Mouse (Mus musculus) CH12.LX (cell line): ENCODE results near the gene Dclk1. TPM values are rescaled to one million over a fixed set of nuclear protein-coding genes. Genes with fewer than 3 reads are reported as not detected.

Source experiments
- DNase-seq: peaks from one replicate; pipeline ENCODE4 v3.0.0-alpha.2; 2013; ENCODE audit errors: extremely low read depth
- H3K27ac ChIP-seq: 2 replicates; pipeline ENCODE4 v1.5.1; 2012; ENCODE audit warnings: low read depth, mild to moderate bottlenecking, control low read depth, moderate library complexity; ENCODE audit not compliant: insufficient read depth
- H3K27me3 ChIP-seq: replicated peaks from 2 replicates; pipeline ENCODE3; 2012; ENCODE audit warnings: inconsistent platforms
- H3K36me3 ChIP-seq, 2 experiments: replicated peaks in 1 of 2; 2 replicates each; pipeline versions ENCODE3 to v1.6.1; 2012; ENCODE audit warnings: inconsistent platforms in 1 of 2, low read length in 1 of 2, mild to moderate bottlenecking in 1 of 2, mixed read lengths in 1 of 2, moderate library complexity in 1 of 2; ENCODE audit not compliant: control insufficient read depth in 1 of 2, insufficient read depth in 1 of 2
- H3K4me1 ChIP-seq, 2 experiments: 2 replicates each; pipeline ENCODE4 v1.6.1; 2012; ENCODE audit warnings: inconsistent platforms in 1 of 2, moderate library complexity in 1 of 2; ENCODE audit not compliant: insufficient read depth in 2 of 2, control insufficient read depth in 1 of 2
- H3K4me2 ChIP-seq: 2 replicates; pipeline ENCODE4 v1.6.1; 2012; ENCODE audit warnings: low read depth, mild to moderate bottlenecking, control low read depth; ENCODE audit not compliant: poor library complexity, insufficient read depth, severe bottlenecking
- H3K4me3 ChIP-seq, 3 experiments: fragments of 150-350 bp in 1 of 3; sonication (generic) in 1 of 3; replicated peaks in 1 of 3; 2 replicates each; pipeline versions ENCODE3 to v1.5.1; 2011 to 2012; ENCODE audit warnings: low read depth in 2 of 3, low read length in 2 of 3, mild to moderate bottlenecking in 2 of 3, moderate library complexity in 2 of 3, control low read depth in 1 of 3, improper control_type of control experiment in 1 of 3, inconsistent platforms in 1 of 3, mixed read lengths in 1 of 3; ENCODE audit not compliant: poor library complexity in 1 of 3
- H3K79me2 ChIP-seq: replicated peaks from 2 replicates; pipeline ENCODE4 v1.6.1; 2012; ENCODE audit warnings: mild to moderate bottlenecking, moderate library complexity; ENCODE audit not compliant: control insufficient read depth, poor library complexity, insufficient read depth, severe bottlenecking; ENCODE audit errors: extremely low read depth
- H3K9ac ChIP-seq: 2 replicates; pipeline ENCODE4 v1.6.1; 2012; ENCODE audit warnings: low read depth, mild to moderate bottlenecking, control low read depth, moderate library complexity; ENCODE audit not compliant: insufficient read depth
- H3K9me3 ChIP-seq: replicated peaks from 2 replicates; pipeline ENCODE3; 2012; ENCODE audit warnings: low read length, inconsistent platforms, mixed read lengths
- BHLHE40 ChIP-seq: IDR thresholded peaks from 2 replicates; pipeline ENCODE4 v1.6.1; 2011; ENCODE audit warnings: mild to moderate bottlenecking, low read depth, low read length, improper control_type of control experiment
- CHD1 ChIP-seq: IDR thresholded peaks from 2 replicates; pipeline ENCODE4 v1.6.1; 2012; ENCODE audit warnings: low read depth, low read length, improper control_type of control experiment, inconsistent platforms
- E2F4 ChIP-seq: IDR thresholded peaks from 2 replicates; pipeline ENCODE4 v1.6.1; 2011; ENCODE audit warnings: low read depth, low read length, improper control_type of control experiment; ENCODE audit not compliant: insufficient replicate concordance
- EP300 ChIP-seq: IDR thresholded peaks from 2 replicates; pipeline ENCODE4 v1.6.1; 2011; ENCODE audit warnings: low read length, improper control_type of control experiment
- ETS1 ChIP-seq: conservative IDR thresholded peaks from 2 replicates; pipeline ENCODE4 v1.6.1; 2012; ENCODE audit warnings: low read depth, mild to moderate bottlenecking, inconsistent platforms, low read length, improper control_type of control experiment, moderate library complexity
- GABPA ChIP-seq: IDR thresholded peaks from 2 replicates; pipeline ENCODE4 v1.6.1; 2012; ENCODE audit warnings: low read depth, low read length, improper control_type of control experiment, inconsistent platforms; ENCODE audit not compliant: insufficient replicate concordance
- HCFC1 ChIP-seq: IDR thresholded peaks from 2 replicates; pipeline ENCODE4 v1.6.1; 2012; ENCODE audit warnings: low read depth, mild to moderate bottlenecking, inconsistent platforms, low read length, improper control_type of control experiment
- IRF4 ChIP-seq: IDR thresholded peaks from 2 replicates; pipeline ENCODE4 v1.6.1; 2014; ENCODE audit warnings: low read depth, mild to moderate bottlenecking, inconsistent platforms, low read length, improper control_type of control experiment
- JUN ChIP-seq: IDR thresholded peaks from 2 replicates; pipeline ENCODE4 v1.6.1; 2011; ENCODE audit warnings: low read depth, mild to moderate bottlenecking, low read length, improper control_type of control experiment, moderate library complexity; ENCODE audit not compliant: insufficient read depth
- JUND ChIP-seq: conservative IDR thresholded peaks from 2 replicates; pipeline ENCODE4 v1.6.1; 2011; ENCODE audit warnings: low read depth, low read length, improper control_type of control experiment
- KAT2A ChIP-seq: IDR thresholded peaks from 2 replicates; pipeline ENCODE4 v1.6.1; 2012; ENCODE audit warnings: low read length, improper control_type of control experiment, inconsistent platforms; ENCODE audit not compliant: insufficient replicate concordance
- MAX ChIP-seq: IDR thresholded peaks from 2 replicates; pipeline ENCODE4 v1.6.1; 2011; ENCODE audit warnings: low read length, improper control_type of control experiment
- MAZ ChIP-seq: IDR thresholded peaks from 2 replicates; pipeline ENCODE4 v1.6.1; 2012; ENCODE audit warnings: low read depth, mild to moderate bottlenecking, inconsistent platforms, low read length, improper control_type of control experiment, moderate library complexity
- MEF2A ChIP-seq: IDR thresholded peaks from 2 replicates; pipeline ENCODE4 v1.6.1; 2014; ENCODE audit warnings: low read depth, mild to moderate bottlenecking, inconsistent platforms, low read length, improper control_type of control experiment, borderline replicate concordance
- MXI1 ChIP-seq: IDR thresholded peaks from 2 replicates; pipeline ENCODE4 v1.6.1; 2011; ENCODE audit warnings: mild to moderate bottlenecking, low read depth, low read length, improper control_type of control experiment
- NRF1 ChIP-seq: IDR thresholded peaks from 2 replicates; pipeline ENCODE4 v1.6.1; 2014; ENCODE audit warnings: low read depth, mild to moderate bottlenecking, inconsistent platforms, low read length, improper control_type of control experiment, moderate library complexity
- PAX5 ChIP-seq: IDR thresholded peaks from 2 replicates; pipeline ENCODE4 v1.6.1; 2012; ENCODE audit warnings: low read length, inconsistent platforms, mixed read lengths
- POLR2A ChIP-seq: IDR thresholded peaks from 2 replicates; pipeline ENCODE4 v1.6.1; 2011; ENCODE audit warnings: low read depth, mild to moderate bottlenecking, improper control_type of control experiment, low read length
- POLR2AphosphoS2 ChIP-seq: IDR thresholded peaks from 2 replicates; pipeline ENCODE4 v1.6.1; 2011; ENCODE audit warnings: low read depth, low read length, improper control_type of control experiment
- RAD21 ChIP-seq: IDR thresholded peaks from 2 replicates; pipeline ENCODE4 v1.6.1; 2011; ENCODE audit warnings: low read depth, mild to moderate bottlenecking, low read length, improper control_type of control experiment, moderate library complexity
- SIN3A ChIP-seq: IDR thresholded peaks from 2 replicates; pipeline ENCODE4 v1.6.1; 2012; ENCODE audit warnings: low read length, improper control_type of control experiment, inconsistent platforms
- SMC3 ChIP-seq: IDR thresholded peaks from 2 replicates; pipeline ENCODE4 v1.6.1; 2011; ENCODE audit warnings: low read depth, low read length, improper control_type of control experiment
- TBP ChIP-seq: conservative IDR thresholded peaks from 2 replicates; pipeline ENCODE4 v1.6.1; 2011; ENCODE audit warnings: low read depth, low read length, improper control_type of control experiment
- TCF12 ChIP-seq: IDR thresholded peaks from 2 replicates; pipeline ENCODE4 v1.6.1; 2014; ENCODE audit warnings: low read depth, mild to moderate bottlenecking, inconsistent platforms, low read length, improper control_type of control experiment
- USF1 ChIP-seq: IDR thresholded peaks from 2 replicates; pipeline ENCODE4 v1.6.1; 2014; ENCODE audit warnings: low read depth, mild to moderate bottlenecking, inconsistent platforms, low read length, improper control_type of control experiment
- USF2 ChIP-seq: conservative IDR thresholded peaks from 2 replicates; pipeline ENCODE4 v1.6.1; 2011; ENCODE audit warnings: low read depth, low read length, improper control_type of control experiment
- ZC3H11A ChIP-seq: IDR thresholded peaks from 2 replicates; pipeline ENCODE4 v1.6.1; 2012; ENCODE audit warnings: low read depth, mild to moderate bottlenecking, inconsistent platforms, low read length, improper control_type of control experiment
- ZMIZ1 ChIP-seq: IDR thresholded peaks from 2 replicates; pipeline ENCODE4 v1.6.1; 2012; ENCODE audit warnings: low read depth, mild to moderate bottlenecking, inconsistent platforms, low read length, improper control_type of control experiment
- ZNF384 ChIP-seq: IDR thresholded peaks from 2 replicates; pipeline ENCODE4 v1.6.1; 2012; ENCODE audit warnings: low read depth, low read length, improper control_type of control experiment, inconsistent platforms
- dilution Hi-C: fragments of 300-500 bp; cut with MboI; formaldehyde crosslinking; loops from 2 replicates; pipeline ENCODE4 v1.14.3; 2020; ENCODE audit warnings: low sequenced_read_pairs; ENCODE audit not compliant: extremely low pct_unique_long_range_greater_than_20kb, extremely low pct_ligation_motif_present
- in situ Hi-C: fragments of 300-500 bp; cut with MboI; formaldehyde crosslinking; loops from 3 replicates; pipeline ENCODE4 v1.14.3; 2019; ENCODE audit warnings: low sequenced_read_pairs, low pct_ligation_motif_present, low pct_unique_long_range_greater_than_20kb, mixed read lengths
- polyA plus RNA-seq: library from polyadenylated mRNA; unstranded; fragments of >175 nt; gene quantifications from 2 replicates; pipeline ENCODE4 v1.2.1, GENCODE M21; 2012; ENCODE audit warnings: low read depth; ENCODE audit not compliant: insufficient read length
- total RNA-seq, 2 experiments: library from RNA; depleted of rRNA; stranded (reverse); fragments of 300-350 nt in 1 of 2; fragments of >200 nt in 1 of 2; gene quantifications; 2 replicates each; pipeline ENCODE4 v1.2.3; 2012 to 2014

Dclk1 gene
- total and polyA plus RNA-seq, 3 experiments: not detected

- H3K79me2 ChIP-seq: no peaks in the 10 kb centered on the region
- dilution Hi-C loops: no loop called here
- no peaks in the 10 kb centered on the region for H3K4me1 ChIP-seq
These were observed 28.8 kb downstream of the Dclk1 start for GRCm38 (mm10) chr3:55270920-55271319.

DNA sequence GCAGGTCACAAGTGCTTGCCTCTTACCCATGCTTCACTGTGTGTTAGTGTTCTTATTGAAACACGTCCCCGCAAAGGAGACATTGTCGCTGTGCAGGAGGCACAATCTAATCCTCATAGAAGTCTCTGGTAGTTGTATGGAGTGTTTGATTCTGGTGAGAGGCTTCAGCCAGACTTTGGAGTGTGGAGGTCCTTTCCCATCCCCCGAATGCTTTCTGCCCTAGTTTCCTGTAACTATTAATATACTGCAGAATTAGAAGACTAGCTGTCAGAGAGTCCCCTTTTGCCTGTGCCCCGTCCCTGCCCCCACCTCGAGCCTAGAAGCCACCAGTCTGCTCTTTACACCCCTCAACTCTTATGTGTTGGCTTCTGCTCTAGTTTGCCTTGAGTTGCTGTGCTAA lies 30.4 kb downstream of the Dclk1 start:
- no peaks in the 10 kb centered on the region for H3K27me3 ChIP-seq
- DNase-seq: no peak
- no peak overlapping the region for H3K9ac ChIP-seq
- no peak overlapping the region for H3K4me2 ChIP-seq
- TF ChIP-seq SIN3A (no peak), JUN (no peak), ZC3H11A (no peak), JUND (no peak), GABPA (no peak), TBP (no peak), TCF12 (no peak), ZMIZ1 (no peak), MEF2A (no peak), KAT2A (no peak), USF2 (no peak), PAX5 (no peak), POLR2A (no peak), E2F4 (no peak), POLR2AphosphoS2 (no peak), EP300 (no peak), RAD21 (no peak), ETS1 (no peak), SMC3 (no peak), CHD1 (no peak)
- dilution Hi-C loops (no loop called here), in situ Hi-C loops (no loop called here)
- H3K9me3 ChIP-seq: peaks cover 61% of the 10 kb centered on the region
- H3K4me3 ChIP-seq: no peak overlapping the region
- no peaks in the 10 kb centered on the region for H3K4me1 ChIP-seq
- no peaks in the 10 kb centered on the region for H3K36me3 ChIP-seq
- H3K79me2 ChIP-seq: no peaks in the 10 kb centered on the region
- H3K27ac ChIP-seq: no peak overlapping the region

More at GRCm38 (mm10) chr3:55270920-55271319, 28.8 kb downstream of the Dclk1 start:
- no peak overlapping the region for H3K27ac ChIP-seq
- TF ChIP-seq ETS1 (no peak), USF1 (no peak), POLR2AphosphoS2 (no peak), MAX (no peak), KAT2A (no peak), NRF1 (no peak), IRF4 (no peak), MXI1 (no peak), EP300 (no peak), ZNF384 (no peak), JUND (no peak), HCFC1 (no peak), ZC3H11A (no peak), SIN3A (no peak), BHLHE40 (no peak), TCF12 (no peak), JUN (no peak), USF2 (no peak), MAZ (no peak)
- no peak overlapping the region for H3K9ac ChIP-seq
- H3K36me3 ChIP-seq: no peaks in the 10 kb centered on the region
- in situ Hi-C loops: no loop called here
- no peak for DNase-seq
- peaks cover 61% of the 10 kb centered on the region for H3K9me3 ChIP-seq
- no peaks in the 10 kb centered on the region for H3K27me3 ChIP-seq
- H3K4me2 ChIP-seq: no peak overlapping the region
- no peak overlapping the region for H3K4me3 ChIP-seq
